Mouse (Mus musculus) limb, embryonic 12.5 days (tissue): ENCODE data around the gene Mybpc3. TPM values are rescaled to one million over a fixed set of nuclear protein-coding genes. Genes with fewer than 3 reads are reported as not detected.

Experiments
- polyA plus RNA-seq: library from polyadenylated mRNA; unstranded; fragments of >200 nt; fragmentation: Nextera tagmentation; extraction: Ambion mirVana; gene quantifications from 2 replicates; pipeline ENCODE4 v1.2.1, GENCODE M21; 2016

Gene Mybpc3
- polyA plus RNA-seq, 1 experiment from 2014 or later: 0.09 TPM

Other genes starting within 250 kb of the Mybpc3 start
- gene C1qtnf4, start 232.3 kb upstream of the Mybpc3 start, polyA plus RNA-seq: 20.6 and 20.9 TPM in 2 replicates
- 52.0 and 53.4 TPM in 2 replicates for gene Kbtbd4, start 213.4 kb upstream of the Mybpc3 start, polyA plus RNA-seq
- 207 and 212 TPM in 2 replicates for gene Ndufs3, start 213.3 kb upstream of the Mybpc3 start, polyA plus RNA-seq
- 113 and 125 TPM in 2 replicates for gene Celf1, start 177.8 kb upstream of the Mybpc3 start, polyA plus RNA-seq
- gene Rapsn, start 82.5 kb upstream of the Mybpc3 start, polyA plus RNA-seq: 8.5 and 8.7 TPM in 2 replicates
- 350 and 352 TPM in 2 replicates for gene Psmc3, start 64.1 kb upstream of the Mybpc3 start, polyA plus RNA-seq
- gene Slc39a13, start 47.7 kb upstream of the Mybpc3 start, polyA plus RNA-seq: 45.2 and 49.0 TPM in 2 replicates
- gene Spi1, start 35.8 kb upstream of the Mybpc3 start, polyA plus RNA-seq: 2.8 and 3.3 TPM in 2 replicates
- gene Madd, start 65.7 kb downstream of the Mybpc3 start, polyA plus RNA-seq: 13.3 and 16.2 TPM in 2 replicates
- 1.9 and 2.0 TPM in 2 replicates for gene Nr1h3, start 84.7 kb downstream of the Mybpc3 start, polyA plus RNA-seq
- gene Acp2, start 84.7 kb downstream of the Mybpc3 start, polyA plus RNA-seq: 30.1 and 30.3 TPM in 2 replicates
- gene Ddb2, start 118.8 kb downstream of the Mybpc3 start, polyA plus RNA-seq: 18.0 and 19.6 TPM in 2 replicates
- 44.7 and 44.8 TPM in 2 replicates for gene Pacsin3, start 137.8 kb downstream of the Mybpc3 start, polyA plus RNA-seq
- gene Arfgap2, start 146.8 kb downstream of the Mybpc3 start, polyA plus RNA-seq: 99.9 and 108 TPM in 2 replicates